Mouse (Mus musculus) heart, embryonic 13.5 days (tissue): ENCODE measurements around the gene Hdac9. TPM values are rescaled to one million over a fixed set of nuclear protein-coding genes. Genes with fewer than 3 reads are reported as not detected.

Source experiments
- ATAC-seq: fragments of 200-750 bp; cut with Nextera tagmentation; 2 replicates; pipeline ENCODE4 v1.8.0; 2017; ENCODE audit warnings: moderate TSS enrichment; ENCODE audit not compliant: insufficient number of reproducible peaks, low FRiP score, low TSS enrichment; ENCODE audit errors: extremely low read depth
- H3K27ac ChIP-seq: fragments of 300-500 bp; sonication (generic); replicated peaks from 2 replicates; pipeline ENCODE4 v1.5.1; 2015; ENCODE audit warnings: moderate library complexity, mild to moderate bottlenecking, inconsistent platforms
- H3K27me3 ChIP-seq: fragments of 300-500 bp; sonication (generic); replicated peaks from 2 replicates; pipeline ENCODE4 v1.6.1; 2015; ENCODE audit warnings: mild to moderate bottlenecking, inconsistent platforms
- H3K36me3 ChIP-seq: fragments of 300-500 bp; sonication (generic); 2 replicates; pipeline ENCODE4 v1.6.1; 2015; ENCODE audit warnings: mild to moderate bottlenecking, inconsistent platforms
- H3K4me1 ChIP-seq: fragments of 300-500 bp; sonication (generic); 2 replicates; pipeline ENCODE4 v1.6.1; 2015; ENCODE audit warnings: inconsistent platforms
- H3K4me2 ChIP-seq: fragments of 300-500 bp; sonication (generic); 2 replicates; pipeline ENCODE4 v1.6.1; 2015; ENCODE audit warnings: inconsistent platforms, mild to moderate bottlenecking, moderate library complexity
- H3K4me3 ChIP-seq: fragments of 300-500 bp; sonication (generic); 2 replicates; pipeline ENCODE4 v1.5.1; 2015; ENCODE audit warnings: moderate library complexity, mild to moderate bottlenecking, inconsistent platforms
- H3K9ac ChIP-seq: fragments of 300-500 bp; sonication (generic); 2 replicates; pipeline ENCODE4 v1.6.1; 2015; ENCODE audit warnings: inconsistent platforms, mild to moderate bottlenecking, moderate library complexity
- H3K9me3 ChIP-seq: fragments of 300-500 bp; sonication (generic); 2 replicates; pipeline ENCODE4 v1.6.1; 2016; ENCODE audit warnings: inconsistent platforms
- WGBS: fragments of 180-500 bp; shearing (Covaris S2); methylation state at CpG from one replicate; pipeline ENCODE4 v1.1.7; 2015; ENCODE audit warnings: mixed read lengths; 5-methylcytosine and 5-hydroxymethylcytosine counted together
- polyA plus RNA-seq: library from polyadenylated mRNA; unstranded; fragments of >200 nt; fragmentation: Nextera tagmentation; extraction: Ambion mirVana; gene quantifications from 2 replicates; pipeline ENCODE4 v1.2.1, GENCODE M21; 2015

The Hdac9 gene
- polyA plus RNA-seq, 1 experiment from 2014 or later: 25.3 TPM

GRCm38 (mm10) chr12:34871028-34871427 lies 45.9 kb downstream of the Hdac9 start:
- Histone ChIP-seq H3K27ac (no peak overlapping the region), H3K9ac (no peak overlapping the region), H3K9me3 (no peaks in the 10 kb centered on the region), H3K27me3 (no peaks in the 10 kb centered on the region), H3K4me2 (no peak overlapping the region), H3K4me3 (no peak overlapping the region), H3K36me3 (no peaks in the 10 kb centered on the region), H3K4me1 (no peaks in the 10 kb centered on the region)
- ATAC-seq: no peak
- 66% methylated on average over 7 of the region's 7 CpGs for WGBS

- no peaks in the 10 kb centered on the region for H3K9me3 ChIP-seq
- no peak overlapping the region for H3K9ac ChIP-seq
- H3K4me3 ChIP-seq: no peak overlapping the region
- no peak overlapping the region for H3K4me2 ChIP-seq
- no peaks in the 10 kb centered on the region for H3K27me3 ChIP-seq
- H3K4me1 ChIP-seq: peaks cover 7% of the 10 kb centered on the region; the same call in 1 of the 2 replicates
- WGBS: 84% methylated on average over 4 of the region's 4 CpGs
- H3K27ac ChIP-seq: no peak overlapping the region
- no peaks in the 10 kb centered on the region for H3K36me3 ChIP-seq
- ATAC-seq: no peak
Observed at GRCm38 (mm10) chr12:34841196-34841595, 75.7 kb downstream of the Hdac9 start.

- 70% methylated on average over 5 of the region's 5 CpGs for WGBS
- Histone ChIP-seq H3K27ac (no peak overlapping the region), H3K9me3 (no peaks in the 10 kb centered on the region), H3K4me1 (peaks cover 7% of the 10 kb centered on the region; the same call in 1 of the 2 replicates), H3K4me3 (no peak overlapping the region), H3K4me2 (no peak overlapping the region), H3K27me3 (no peaks in the 10 kb centered on the region), H3K36me3 (no peaks in the 10 kb centered on the region), H3K9ac (no peak overlapping the region)
- no peak for ATAC-seq
Observed at GRCm38 (mm10) chr12:34837318-34837717, 79.6 kb downstream of the Hdac9 start.

- H3K4me1 ChIP-seq: peaks cover 7% of the 10 kb centered on the region; the same call in 1 of the 2 replicates
- no peak overlapping the region for H3K4me2 ChIP-seq
- no peak overlapping the region for H3K4me3 ChIP-seq
- H3K27ac ChIP-seq: no peak overlapping the region
- H3K36me3 ChIP-seq: no peaks in the 10 kb centered on the region
- 61% methylated on average over 1 of the region's 1 CpGs for WGBS
- H3K27me3 ChIP-seq: no peaks in the 10 kb centered on the region
- no peak overlapping the region for H3K9ac ChIP-seq
- ATAC-seq: no peak
- no peaks in the 10 kb centered on the region for H3K9me3 ChIP-seq
Observed at GRCm38 (mm10) chr12:34836864-34837263, 80.0 kb downstream of the Hdac9 start.

- Histone ChIP-seq H3K27ac (no peak overlapping the region), H3K4me1 (peaks cover 7% of the 10 kb centered on the region; the same call in 1 of the 2 replicates), H3K9me3 (no peaks in the 10 kb centered on the region), H3K9ac (no peak overlapping the region), H3K27me3 (no peaks in the 10 kb centered on the region), H3K4me3 (no peak overlapping the region), H3K36me3 (no peaks in the 10 kb centered on the region), H3K4me2 (no peak overlapping the region)
- WGBS: 81% methylated on average over 1 of the region's 1 CpGs
- no peak for ATAC-seq
Observed at GRCm38 (mm10) chr12:34836085-34836484, 80.8 kb downstream of the Hdac9 start.

- Histone ChIP-seq H3K9me3 (no peaks in the 10 kb centered on the region), H3K27me3 (no peaks in the 10 kb centered on the region), H3K4me3 (no peak overlapping the region), H3K4me1 (peaks cover 7% of the 10 kb centered on the region; the same call in 1 of the 2 replicates), H3K27ac (no peak overlapping the region), H3K9ac (no peak overlapping the region), H3K36me3 (no peaks in the 10 kb centered on the region), H3K4me2 (no peak overlapping the region)
- ATAC-seq: no peak
- 59% methylated on average over 3 of the region's 3 CpGs for WGBS
Observed at GRCm38 (mm10) chr12:34835493-34835892, 81.4 kb downstream of the Hdac9 start.

GRCm38 (mm10) chr12:34828684-34829083 lies 88.2 kb downstream of the Hdac9 start:
- H3K36me3 ChIP-seq: no peaks in the 10 kb centered on the region
- H3K4me1 ChIP-seq: no peaks in the 10 kb centered on the region
- 62% methylated on average over 3 of the region's 3 CpGs for WGBS
- H3K9ac ChIP-seq: no peak overlapping the region
- H3K4me2 ChIP-seq: no peak overlapping the region
- H3K4me3 ChIP-seq: no peak overlapping the region
- H3K9me3 ChIP-seq: no peaks in the 10 kb centered on the region
- no peak for ATAC-seq
- no peak overlapping the region for H3K27ac ChIP-seq
- no peaks in the 10 kb centered on the region for H3K27me3 ChIP-seq

- Histone ChIP-seq H3K36me3 (no peaks in the 10 kb centered on the region), H3K9ac (no peak overlapping the region), H3K9me3 (no peaks in the 10 kb centered on the region), H3K4me1 (no peaks in the 10 kb centered on the region), H3K4me3 (no peak overlapping the region), H3K27ac (no peak overlapping the region), H3K27me3 (no peaks in the 10 kb centered on the region), H3K4me2 (no peak overlapping the region)
- ATAC-seq: no peak
- WGBS: 80% methylated on average over 4 of the region's 4 CpGs
Observed at GRCm38 (mm10) chr12:34826931-34827330, 90.0 kb downstream of the Hdac9 start.

GRCm38 (mm10) chr12:34820229-34820628 lies 96.7 kb downstream of the Hdac9 start:
- no peak for ATAC-seq
- Histone ChIP-seq H3K4me1 (no peaks in the 10 kb centered on the region), H3K9ac (no peak overlapping the region), H3K36me3 (no peaks in the 10 kb centered on the region), H3K27me3 (no peaks in the 10 kb centered on the region), H3K4me3 (no peak overlapping the region), H3K27ac (no peak overlapping the region), H3K4me2 (no peak overlapping the region), H3K9me3 (no peaks in the 10 kb centered on the region)
- WGBS: 55% methylated on average over 6 of the region's 6 CpGs

GRCm38 (mm10) chr12:34811673-34812613 lies 105.0 kb downstream of the Hdac9 start:
- 48% methylated on average over 10 of the region's 10 CpGs for WGBS
- H3K27ac ChIP-seq: no peak overlapping the region
- ATAC-seq: no peak

GRCm38 (mm10) chr12:34810221-34810620 lies 106.7 kb downstream of the Hdac9 start:
- no peak overlapping the region for H3K9ac ChIP-seq
- no peaks in the 10 kb centered on the region for H3K4me1 ChIP-seq
- 73% methylated on average over 2 of the region's 2 CpGs for WGBS
- no peaks in the 10 kb centered on the region for H3K9me3 ChIP-seq
- ATAC-seq: no peak
- H3K36me3 ChIP-seq: no peaks in the 10 kb centered on the region
- H3K4me2 ChIP-seq: no peak overlapping the region
- H3K4me3 ChIP-seq: no peak overlapping the region
- H3K27ac ChIP-seq: no peak overlapping the region
- H3K27me3 ChIP-seq: no peaks in the 10 kb centered on the region

More at GRCm38 (mm10) chr12:34811673-34812613, 105.0 kb downstream of the Hdac9 start:
- Histone ChIP-seq H3K9me3 (no peaks in the 10 kb centered on the region), H3K4me1 (no peaks in the 10 kb centered on the region), H3K36me3 (no peaks in the 10 kb centered on the region), H3K9ac (no peak overlapping the region), H3K4me3 (no peak overlapping the region), H3K4me2 (no peak overlapping the region), H3K27me3 (no peaks in the 10 kb centered on the region)

- no peak for ATAC-seq
Observed at GRCm38 (mm10) chr12:34808180-34808579, 108.7 kb downstream of the Hdac9 start.

More at GRCm38 (mm10) chr12:34808180-34808579, 108.7 kb downstream of the Hdac9 start:
- no peak overlapping the region for H3K9ac ChIP-seq
- no peak overlapping the region for H3K4me2 ChIP-seq
- no peaks in the 10 kb centered on the region for H3K36me3 ChIP-seq
- H3K9me3 ChIP-seq: no peaks in the 10 kb centered on the region
- no peak overlapping the region for H3K27ac ChIP-seq
- H3K27me3 ChIP-seq: no peaks in the 10 kb centered on the region
- H3K4me1 ChIP-seq: no peaks in the 10 kb centered on the region
- no peak overlapping the region for H3K4me3 ChIP-seq
- 75% methylated on average over 1 of the region's 1 CpGs for WGBS
